Mouse (Mus musculus): Measurements from ENCODE around the gene Arap1. TPM values are rescaled to one million over a fixed set of nuclear protein-coding genes. Genes with fewer than 3 reads are reported as not detected.
A peak's percentile ranks its signal among the peaks of the same experiment; 100 is the strongest.

Arap1 gene
- polyA plus RNA-seq, 1 experiment from 2014 or later: 29.2 TPM

DNA sequence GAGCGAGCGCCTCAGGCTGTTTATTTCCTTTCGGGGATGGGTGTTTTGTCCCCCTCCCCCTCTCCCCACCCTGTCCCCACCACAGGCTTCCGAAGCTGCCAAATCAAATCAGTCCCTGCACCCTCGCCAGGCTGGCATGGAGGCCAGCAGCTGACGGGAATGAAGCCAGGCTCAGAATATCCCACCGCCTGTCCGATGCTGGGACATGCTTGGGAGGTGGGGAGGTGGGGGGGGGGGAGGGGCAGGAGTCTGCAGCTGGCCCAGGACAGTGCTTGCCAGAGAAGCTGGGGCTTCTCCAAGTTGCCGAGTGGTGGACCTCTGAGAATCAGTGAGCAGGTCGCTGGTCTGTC is 112.7 kb downstream of the Arap1 start:
- peak; percentile 32; the same call in 1 of the 2 replicates for ATAC-seq (ENCODE audit: insufficient number of reproducible peaks, insufficient read depth, low FRiP score, low read depth)
- 28% methylated on average over 10 of the region's 10 CpGs for WGBS
- no peaks in the 10 kb centered on the region for H3K36me3 ChIP-seq (ENCODE audit: control insufficient read depth, insufficient read depth, low read length)
- no peak overlapping the region for H3K27ac ChIP-seq (replicated peaks in 1 of 2; ENCODE audit: control insufficient read depth in 1 of 2, insufficient read depth in 1 of 2, low read depth in 2 of 2, low read length in 2 of 2)
- H3K4me3 ChIP-seq (ENCODE audit: control insufficient read depth in 1 of 2, insufficient read depth in 1 of 2, low read depth in 1 of 2, low read length in 2 of 2): no peak overlapping the region
- H3K4me1 ChIP-seq (ENCODE audit: control insufficient read depth in 2 of 2, insufficient read depth in 2 of 2, low read length in 2 of 2): peaks cover 14 to 27% of the 10 kb centered on the region in 2 experiments
- H3K27me3 ChIP-seq (ENCODE audit: control insufficient read depth, insufficient read depth, low read length): peaks cover 11% of the 10 kb centered on the region
- no peaks in the 10 kb centered on the region for H3K9me3 ChIP-seq (ENCODE audit: control insufficient read depth, low read length)
- no peak overlapping the region for H3K9ac ChIP-seq (ENCODE audit: low read length)
- no peak overlapping the region for H3K4me2 ChIP-seq (ENCODE audit: low read length)

DNA sequence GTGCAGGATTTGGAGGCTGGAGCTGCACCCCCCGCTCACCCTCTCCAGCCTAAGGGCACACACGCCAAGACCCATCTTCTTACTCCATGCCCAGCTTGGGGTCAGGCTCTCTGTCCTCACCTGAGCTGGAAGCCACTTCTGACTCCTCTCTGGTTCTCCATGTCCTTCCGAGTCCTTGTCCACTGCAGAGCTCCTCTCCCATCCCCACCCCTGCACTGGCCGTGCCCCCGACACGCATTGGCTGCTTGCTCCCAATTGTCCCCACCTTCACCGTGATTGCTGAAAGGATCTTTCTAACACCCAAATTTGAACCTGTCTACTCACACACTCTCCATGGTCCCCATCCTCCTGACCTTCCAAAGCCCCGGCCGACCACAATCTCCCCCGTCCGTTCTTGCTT is 113.7 kb downstream of the Arap1 start:
- WGBS: 75% methylated on average over 11 of the region's 11 CpGs
- no peak overlapping the region for H3K4me3 ChIP-seq (ENCODE audit: control insufficient read depth in 1 of 2, insufficient read depth in 1 of 2, low read depth in 1 of 2, low read length in 2 of 2)
- no peak overlapping the region for H3K9ac ChIP-seq (ENCODE audit: low read length)
- no peaks in the 10 kb centered on the region for H3K36me3 ChIP-seq (ENCODE audit: control insufficient read depth, insufficient read depth, low read length)
- no peak for ATAC-seq (ENCODE audit: insufficient number of reproducible peaks, insufficient read depth, low FRiP score, low read depth)
- no peaks in the 10 kb centered on the region for H3K9me3 ChIP-seq (ENCODE audit: control insufficient read depth, low read length)
- H3K4me1 ChIP-seq (ENCODE audit: control insufficient read depth in 2 of 2, insufficient read depth in 2 of 2, low read length in 2 of 2): peaks cover 17 to 35% of the 10 kb centered on the region in 2 experiments
- peaks cover 6% of the 10 kb centered on the region; the same call in 1 of the 2 replicates for H3K27me3 ChIP-seq (ENCODE audit: control insufficient read depth, insufficient read depth, low read length)
- H3K27ac ChIP-seq (replicated peaks in 1 of 2; ENCODE audit: control insufficient read depth in 1 of 2, insufficient read depth in 1 of 2, low read depth in 2 of 2, low read length in 2 of 2): no peak overlapping the region
- H3K4me2 ChIP-seq (ENCODE audit: low read length): no peak overlapping the region

Other genes starting within 250 kb of the Arap1 start
- gene Atg16l2, start 45.8 kb upstream of the Arap1 start, polyA plus RNA-seq (2014; fragmentation: Nextera tagmentation; extraction: Ambion mirVana): 21.3 and 25.5 TPM in 2 replicates
- 41.9 and 61.7 TPM in 2 replicates for gene Stard10, start 31.0 kb upstream of the Arap1 start, polyA plus RNA-seq (2014; fragmentation: Nextera tagmentation; extraction: Ambion mirVana)
- 0.26 TPM in 1 of 2 replicates, not detected in the other for gene Gm45837, start 62.8 kb downstream of the Arap1 start, polyA plus RNA-seq (2014; fragmentation: Nextera tagmentation; extraction: Ambion mirVana)
- 12.9 and 13.8 TPM in 2 replicates for gene Pde2a, start 73.6 kb downstream of the Arap1 start, polyA plus RNA-seq (2014; fragmentation: Nextera tagmentation; extraction: Ambion mirVana)
- gene Art2b, start 237.5 kb downstream of the Arap1 start, polyA plus RNA-seq (2014; fragmentation: Nextera tagmentation; extraction: Ambion mirVana): not detected in 2 replicates

Measured in heart, embryonic 14.5 days (tissue).